Mouse (Mus musculus) forebrain, postnatal 0 days (tissue): ENCODE measurements around the gene Zdhhc22. TPM values are rescaled to one million over a fixed set of nuclear protein-coding genes. Genes with fewer than 3 reads are reported as not detected.

Experiments used
- ATAC-seq: fragments of 200-750 bp; cut with Nextera tagmentation; 2 replicates; pipeline ENCODE4 v1.8.0; 2017; ENCODE audit warnings: mild to moderate bottlenecking, moderate library complexity
- DNase-seq: peaks from one replicate; pipeline ENCODE4 v3.0.0-alpha.2; 2015
- H3K27ac ChIP-seq: fragments of 300-500 bp; sonication (generic); 2 replicates; pipeline ENCODE4 v1.5.1; 2014; ENCODE audit warnings: low read depth, mild to moderate bottlenecking, antibody characterized with exemption, low read length, moderate library complexity, mixed read lengths
- H3K27me3 ChIP-seq: fragments of 300-500 bp; sonication (generic); 2 replicates; pipeline ENCODE4 v1.6.1; 2014; ENCODE audit warnings: mild to moderate bottlenecking, low read length, mixed read lengths; ENCODE audit not compliant: insufficient read depth
- H3K36me3 ChIP-seq: fragments of 300-500 bp; sonication (generic); 2 replicates; pipeline ENCODE4 v1.6.1; 2014; ENCODE audit warnings: mild to moderate bottlenecking, moderate library complexity; ENCODE audit not compliant: insufficient read depth
- H3K4me1 ChIP-seq: fragments of 300-500 bp; sonication (generic); 2 replicates; pipeline ENCODE4 v1.6.1; 2014; ENCODE audit warnings: antibody characterized with exemption; ENCODE audit not compliant: insufficient read depth
- H3K4me2 ChIP-seq: fragments of 300-500 bp; sonication (generic); 2 replicates; pipeline ENCODE4 v1.6.1; 2014; ENCODE audit warnings: low read depth, mild to moderate bottlenecking, moderate library complexity
- H3K4me3 ChIP-seq: fragments of 300-500 bp; sonication (generic); 2 replicates; pipeline ENCODE4 v1.5.1; 2014; ENCODE audit warnings: low read depth, low read length, mixed read lengths
- H3K9ac ChIP-seq: fragments of 300-500 bp; sonication (generic); 2 replicates; pipeline ENCODE4 v1.6.1; 2014; ENCODE audit warnings: mild to moderate bottlenecking
- H3K9me3 ChIP-seq: fragments of 300-500 bp; sonication (generic); 2 replicates; pipeline ENCODE4 v1.6.1; 2016; ENCODE audit warnings: low read length
- CTCF ChIP-seq: sonication (generic); IDR thresholded peaks from 2 replicates; pipeline ENCODE4 v1.5.1; 2016; ENCODE audit warnings: antibody characterized with exemption, control low read depth, low read depth
- WGBS: fragments of 180-500 bp; shearing (Covaris S2); extraction: QIAGEN DNeasy Blood & Tissue Kit; methylation state at CpG from one replicate; pipeline ENCODE4 v1.1.7; 2014; 5-methylcytosine and 5-hydroxymethylcytosine counted together
- polyA plus RNA-seq: library from polyadenylated mRNA; unstranded; fragments of >200 nt; fragmentation: Nextera tagmentation; extraction: Ambion mirVana; gene quantifications from 2 replicates; pipeline ENCODE4 v1.2.1, GENCODE M21; 2015
- total RNA-seq: library from RNA; depleted of rRNA; stranded (reverse); fragments of >200 nt; gene quantifications from 2 replicates; pipeline ENCODE4 v1.2.3, GENCODE M21; 2014

The Zdhhc22 gene
- total and polyA plus RNA-seq, 2 experiments from 2014 or later = 12.5 to 21.7 TPM

GRCm38 (mm10) chr12:86965237-86965799 is 24.9 kb downstream of the Zdhhc22 start:
- H3K36me3 ChIP-seq = peaks cover 45% of the 10 kb centered on the region
- no peak overlapping the region for H3K4me2 ChIP-seq
- no peaks in the 10 kb centered on the region for H3K9me3 ChIP-seq
- no peak overlapping the region for H3K9ac ChIP-seq
- WGBS = 77% methylated on average over 4 of the region's 4 CpGs
- DNase-seq = no peak
- ATAC-seq = no peak; the same call in 1 of the 2 replicates
- H3K27ac ChIP-seq = peak overlapping the region; percentile 29; the same call in 1 of the 2 replicates
- H3K4me3 ChIP-seq = no peak overlapping the region
- no peak for TF ChIP-seq CTCF
- no peaks in the 10 kb centered on the region for H3K4me1 ChIP-seq
- H3K27me3 ChIP-seq = no peaks in the 10 kb centered on the region

GRCm38 (mm10) chr12:86964278-86965057 is 25.8 kb downstream of the Zdhhc22 start:
- DNase-seq (no peak), ATAC-seq (no peak)
- 83% methylated on average over 16 of the region's 16 CpGs for WGBS
- Histone ChIP-seq H3K27me3 (no peaks in the 10 kb centered on the region), H3K4me2 (no peak overlapping the region), H3K36me3 (peaks cover 54% of the 10 kb centered on the region), H3K27ac (no peak overlapping the region), H3K4me3 (no peak overlapping the region), H3K4me1 (no peaks in the 10 kb centered on the region), H3K9ac (no peak overlapping the region), H3K9me3 (no peaks in the 10 kb centered on the region)
- TF ChIP-seq CTCF = no peak

DNA sequence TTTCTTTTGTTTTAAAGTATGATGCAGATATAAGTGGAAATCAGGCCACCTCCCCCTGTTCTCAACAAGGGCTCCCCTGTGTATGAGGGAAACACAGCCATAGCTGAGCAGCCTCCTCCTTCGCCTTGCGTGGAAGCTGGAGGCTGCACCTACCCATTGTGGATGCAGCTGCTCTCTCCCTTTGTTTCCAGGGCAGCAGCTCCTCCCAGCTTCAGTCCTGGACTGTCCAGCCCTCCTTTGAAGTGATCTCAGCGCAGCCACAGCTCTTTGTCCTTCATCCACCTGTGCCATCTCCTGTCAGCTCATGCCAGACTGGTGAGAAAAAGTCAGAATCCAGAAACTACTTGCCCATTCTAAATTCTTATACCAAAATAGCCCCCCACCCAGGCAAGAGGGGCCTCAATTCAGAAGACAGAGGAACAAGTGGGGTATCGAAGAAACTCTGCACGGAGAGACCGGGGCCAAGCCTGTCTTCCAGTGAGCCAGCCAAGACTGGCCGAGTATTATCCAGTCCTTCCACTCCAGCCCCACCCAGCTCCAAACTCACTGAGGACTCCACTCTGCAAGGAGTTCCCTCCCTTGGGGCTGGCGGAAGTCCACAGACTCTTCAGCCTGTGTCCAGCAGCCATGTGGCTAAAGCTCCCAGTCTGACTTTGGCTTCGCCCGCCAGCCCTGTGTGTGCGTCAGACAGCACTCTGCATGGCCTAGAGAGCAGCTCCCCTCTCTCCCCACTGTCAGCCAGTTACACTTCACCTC is 28.5 kb downstream of the Zdhhc22 start:
- H3K36me3 ChIP-seq = peaks cover 68% of the 10 kb centered on the region
- no peaks in the 10 kb centered on the region for H3K9me3 ChIP-seq
- no peaks in the 10 kb centered on the region for H3K27me3 ChIP-seq
- DNase-seq (no peak), ATAC-seq (no peak)
- H3K27ac ChIP-seq = no peak overlapping the region
- 76% methylated on average over 11 of the region's 11 CpGs for WGBS
- H3K9ac ChIP-seq = no peak overlapping the region
- no peaks in the 10 kb centered on the region for H3K4me1 ChIP-seq
- no peak overlapping the region for H3K4me3 ChIP-seq
- no peak overlapping the region for H3K4me2 ChIP-seq
- TF ChIP-seq CTCF = no peak

DNA sequence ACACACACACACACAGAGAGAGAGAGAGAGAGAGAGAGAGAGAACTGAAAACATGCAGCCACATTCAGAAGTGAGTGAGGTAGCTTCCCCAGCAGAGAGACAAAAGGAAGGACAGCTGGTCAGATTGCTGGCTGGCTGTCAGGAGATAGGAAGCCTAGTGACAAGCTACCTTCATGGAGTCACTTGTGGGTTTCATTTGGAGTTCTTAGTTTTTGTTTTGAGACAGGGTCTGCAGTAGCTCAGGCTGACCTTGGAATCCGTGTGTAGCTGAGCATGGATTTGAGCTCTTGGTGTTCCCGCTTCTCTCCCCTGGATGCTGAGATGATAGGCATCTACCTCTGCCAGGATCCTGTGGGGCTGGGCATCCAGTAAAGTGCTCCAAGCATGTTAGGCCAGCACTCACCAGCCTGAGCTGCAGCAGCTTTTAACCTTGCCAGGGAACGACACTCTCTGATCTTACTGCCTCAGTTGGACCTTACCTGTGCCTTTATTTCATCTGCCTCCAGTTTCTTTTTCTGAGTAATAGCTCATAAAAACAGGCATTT is 29.4 kb downstream of the Zdhhc22 start:
- no peak overlapping the region for H3K27ac ChIP-seq
- H3K36me3 ChIP-seq = peaks cover 76% of the 10 kb centered on the region
- TF ChIP-seq CTCF = no peak
- 87% methylated on average over 3 of the region's 3 CpGs for WGBS
- H3K9me3 ChIP-seq = no peaks in the 10 kb centered on the region
- H3K4me3 ChIP-seq = no peak overlapping the region
- H3K4me2 ChIP-seq = no peak overlapping the region
- no peaks in the 10 kb centered on the region for H3K4me1 ChIP-seq
- no peak overlapping the region for H3K9ac ChIP-seq
- no peaks in the 10 kb centered on the region for H3K27me3 ChIP-seq
- DNase-seq (no peak), ATAC-seq (no peak)

GRCm38 (mm10) chr12:86960138-86960537 is 30.1 kb downstream of the Zdhhc22 start:
- DNase-seq = no peak
- Histone ChIP-seq H3K4me1 (no peaks in the 10 kb centered on the region), H3K4me3 (no peak overlapping the region), H3K27ac (no peak overlapping the region), H3K9me3 (no peaks in the 10 kb centered on the region), H3K36me3 (peaks cover 80% of the 10 kb centered on the region), H3K4me2 (no peak overlapping the region), H3K9ac (no peak overlapping the region), H3K27me3 (no peaks in the 10 kb centered on the region)
- 93% methylated on average over 15 of the region's 15 CpGs for WGBS
- no peak for ATAC-seq
- no peak for TF ChIP-seq CTCF

GRCm38 (mm10) chr12:86959661-86960060 is 30.6 kb downstream of the Zdhhc22 start:
- H3K4me3 ChIP-seq = no peak overlapping the region
- peaks cover 79% of the 10 kb centered on the region for H3K36me3 ChIP-seq
- no peaks in the 10 kb centered on the region for H3K9me3 ChIP-seq
- no peaks in the 10 kb centered on the region for H3K27me3 ChIP-seq
- no peak for ATAC-seq
- no peak for DNase-seq
- H3K4me1 ChIP-seq = no peaks in the 10 kb centered on the region
- no peak overlapping the region for H3K9ac ChIP-seq
- no peak overlapping the region for H3K4me2 ChIP-seq
- no peak for TF ChIP-seq CTCF
- no peak overlapping the region for H3K27ac ChIP-seq
- 98% methylated on average over 5 of the region's 5 CpGs for WGBS
